Mouse (Mus musculus): Measurements from ENCODE around the gene Dynlt1a. TPM values are rescaled to one million over a fixed set of nuclear protein-coding genes. Genes with fewer than 3 reads are reported as not detected.
"Not testable (repeated sequence)": the region's sequence is repeated elsewhere in the genome, so short reads cannot be mapped to it uniquely, and the experiment has no call there.

Gene Dynlt1a
- 1 to 10 TPM in 2 of 4 experiments, under 1 TPM in 2; 0.65 to 1.3 (median 1.1) TPM for total RNA-seq (2022)

DNA sequence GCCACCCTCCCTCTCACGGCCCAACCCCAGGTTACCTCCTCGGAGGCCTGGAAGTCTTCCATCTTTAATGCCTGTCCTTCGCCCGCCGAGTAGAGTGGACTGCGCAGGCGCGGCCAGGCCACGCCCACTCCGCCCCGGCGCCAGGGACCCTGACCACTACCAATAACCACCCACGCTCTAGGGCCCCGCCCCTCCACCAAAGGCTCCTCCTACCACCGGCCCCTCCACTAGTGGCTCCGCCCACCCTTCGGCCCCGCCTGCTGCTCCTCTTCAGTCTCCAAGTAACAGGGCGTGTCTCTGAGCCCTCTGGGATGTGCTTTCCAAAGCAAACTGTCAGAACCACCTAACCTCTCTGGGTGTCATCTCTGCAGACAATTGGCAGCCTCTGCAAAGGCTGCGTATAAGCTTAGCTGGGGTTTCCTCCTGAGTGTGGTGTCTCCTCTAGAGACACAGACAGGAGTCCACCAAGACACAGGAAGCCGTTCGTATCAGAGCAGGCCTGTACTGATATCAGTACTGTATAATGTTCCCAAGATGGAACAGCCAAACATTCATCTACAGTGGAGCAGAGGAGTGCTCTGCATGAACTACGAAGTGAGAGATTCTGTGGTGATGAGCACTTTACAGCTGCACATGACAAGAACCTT lies at the start of gene Dynlt1a:
TSS of gene Dynlt1a (minus strand) at position 162 of the 647 bp plus-strand sequence.
- DNase-seq (ENCODE audit: low spot score), result peak; percentile 93

- DNase-seq (ENCODE audit: low spot score), result not testable (repeated sequence)
These were observed 38.0 kb upstream of the Dynlt1a start for GRCm38 (mm10) chr17:6355256-6355655.

- not testable (repeated sequence) for DNase-seq (ENCODE audit: low spot score)
These were observed 25.4 kb upstream of the Dynlt1a start for GRCm38 (mm10) chr17:6342606-6343294.

- DNase-seq (ENCODE audit: low spot score), result not testable (repeated sequence)
These were observed 11.7 kb upstream of the Dynlt1a start for GRCm38 (mm10) chr17:6328997-6329396.

GRCm38 (mm10) chr17:6327554-6327953 lies 10.3 kb upstream of the Dynlt1a start:
- not testable (repeated sequence) for DNase-seq (ENCODE audit: low spot score)

DNA sequence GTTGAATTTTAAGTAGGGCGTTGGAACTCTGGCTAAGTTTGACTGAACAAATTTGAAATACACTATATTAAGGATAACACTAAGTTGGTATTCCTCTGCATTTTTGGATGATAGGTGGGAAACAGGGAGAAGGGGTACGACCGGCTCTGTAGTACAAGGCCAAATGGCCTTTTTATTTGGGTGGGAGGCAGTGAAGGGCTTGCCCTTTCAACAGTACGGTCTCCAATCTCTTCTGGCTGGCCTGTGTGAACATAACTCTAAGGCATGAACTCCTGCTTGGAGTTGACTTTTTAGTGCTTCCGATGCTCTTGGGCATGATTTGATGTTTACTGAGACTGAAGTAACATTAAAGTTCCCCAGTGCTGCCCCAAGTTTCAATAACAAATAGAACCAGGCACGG lies 8.2 kb upstream of the Dynlt1a start:
- DNase-seq (ENCODE audit: low spot score), result not testable (repeated sequence)

GRCm38 (mm10) chr17:6325021-6325420 lies 7.7 kb upstream of the Dynlt1a start:
- not testable (repeated sequence) for DNase-seq (ENCODE audit: low spot score)

DNA sequence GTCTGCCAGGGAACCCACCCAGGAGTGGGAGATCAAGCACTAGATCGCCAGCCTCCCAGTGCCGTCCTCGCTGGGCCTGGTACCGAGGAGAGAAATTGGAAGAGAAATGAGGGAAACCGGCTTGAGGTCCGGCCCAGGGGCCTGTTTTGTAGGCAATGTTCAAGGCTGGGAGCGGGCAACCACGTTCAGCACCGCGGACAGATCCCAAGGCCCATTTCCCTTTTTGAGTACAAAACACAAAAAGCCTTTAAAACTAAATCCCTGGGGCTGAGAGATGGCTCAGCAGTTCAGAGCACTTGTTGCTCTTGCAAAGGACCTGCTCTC lies 4.4 kb upstream of the Dynlt1a start:
- DNase-seq (ENCODE audit: low spot score), result not testable (repeated sequence)

DNA sequence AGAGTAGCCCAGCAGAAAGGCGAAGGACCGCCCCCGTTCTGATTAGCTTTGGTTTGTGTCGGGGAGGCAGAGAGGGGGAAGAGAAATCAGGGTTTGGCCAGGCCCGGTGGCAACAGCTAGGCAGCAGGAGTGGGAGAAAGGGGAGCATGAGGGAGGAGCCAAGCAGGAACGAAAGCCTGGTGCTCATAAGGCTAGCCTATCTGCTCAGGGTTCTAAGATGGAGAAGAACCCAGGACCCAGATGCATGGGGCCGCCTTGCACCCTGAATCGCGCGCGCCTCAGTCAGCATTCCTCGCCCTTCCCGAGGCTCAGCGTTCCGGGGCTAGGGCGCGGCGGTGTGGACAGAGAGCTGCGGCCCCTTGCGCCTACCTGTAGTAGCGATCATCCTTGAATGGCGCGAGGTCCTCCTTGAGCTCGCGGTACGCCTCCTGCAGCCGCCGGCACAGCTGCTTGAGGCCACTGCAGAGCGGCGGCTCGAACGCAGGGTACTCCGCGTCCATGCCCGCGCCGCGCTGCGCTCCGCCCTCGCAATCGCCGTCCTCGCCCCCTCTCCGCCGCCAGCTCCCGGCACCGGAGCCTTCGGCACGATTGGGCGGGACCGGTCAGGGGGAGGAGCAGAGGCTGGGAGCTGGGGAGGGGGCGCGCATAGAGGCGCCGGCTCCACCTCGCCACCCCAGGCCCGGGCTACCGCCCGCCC lies 3.9 kb upstream of the Dynlt1a start:
- not testable (repeated sequence) for DNase-seq (ENCODE audit: low spot score)

DNA sequence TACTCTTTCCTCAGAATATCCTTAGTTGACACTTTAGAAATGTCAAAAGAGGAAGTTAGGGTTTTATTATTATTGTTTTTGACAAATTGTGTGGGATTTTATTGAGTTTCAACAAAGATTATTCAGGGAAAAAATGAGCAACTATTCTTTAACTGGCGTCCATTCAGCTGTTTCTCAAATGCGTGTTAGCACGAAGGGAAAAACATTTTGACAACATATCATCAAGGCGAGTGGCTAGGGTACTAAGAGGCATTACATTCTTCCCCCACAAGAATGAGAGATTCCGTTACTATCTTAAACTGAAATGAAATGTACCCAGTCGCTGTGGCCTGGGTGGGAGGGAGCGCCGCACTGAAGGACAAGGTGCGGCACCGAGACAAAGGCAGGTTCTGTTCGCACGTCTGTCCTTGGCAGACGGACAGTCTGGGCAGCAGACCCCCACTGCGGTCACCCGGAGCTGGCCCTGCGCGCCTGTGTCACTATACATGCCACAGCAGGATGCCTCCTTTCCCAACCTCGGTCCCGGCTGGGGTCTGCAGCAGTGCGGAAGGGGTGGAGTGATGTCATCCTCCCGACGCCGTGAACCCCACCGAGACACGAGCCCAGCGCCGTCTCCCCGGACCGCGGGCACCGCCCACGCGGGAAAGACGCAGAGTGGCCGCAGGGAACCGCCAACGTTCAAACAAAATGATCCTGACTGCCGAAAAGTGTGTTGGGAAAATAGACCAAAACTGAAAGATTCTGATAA lies 747 bp downstream of the Dynlt1a start:
- not testable (repeated sequence) for DNase-seq (ENCODE audit: low spot score)

GRCm38 (mm10) chr17:6315706-6316105 lies 1.6 kb downstream of the Dynlt1a start:
- DNase-seq (ENCODE audit: low spot score), result not testable (repeated sequence)

DNA sequence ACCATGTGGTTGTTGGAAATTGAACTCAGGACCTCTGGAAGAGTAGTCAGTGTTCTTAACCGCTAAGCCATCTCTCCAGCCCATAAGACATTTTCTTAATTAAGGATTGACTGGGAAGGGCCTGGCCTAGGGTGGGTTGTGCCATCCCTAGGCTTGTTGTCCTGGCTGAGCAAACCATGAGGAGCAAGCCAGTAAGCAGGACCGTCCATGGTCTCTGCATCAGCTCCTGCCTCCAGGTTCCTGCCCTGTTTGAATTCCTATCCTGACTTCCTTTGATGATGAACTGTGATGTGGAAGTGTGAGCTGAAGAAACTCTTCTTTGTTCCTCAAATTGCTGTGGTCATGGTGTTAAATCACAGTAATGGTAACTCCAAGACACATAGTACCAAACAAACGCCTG lies 2.8 kb downstream of the Dynlt1a start:
- not testable (repeated sequence) for DNase-seq (ENCODE audit: low spot score)

DNA sequence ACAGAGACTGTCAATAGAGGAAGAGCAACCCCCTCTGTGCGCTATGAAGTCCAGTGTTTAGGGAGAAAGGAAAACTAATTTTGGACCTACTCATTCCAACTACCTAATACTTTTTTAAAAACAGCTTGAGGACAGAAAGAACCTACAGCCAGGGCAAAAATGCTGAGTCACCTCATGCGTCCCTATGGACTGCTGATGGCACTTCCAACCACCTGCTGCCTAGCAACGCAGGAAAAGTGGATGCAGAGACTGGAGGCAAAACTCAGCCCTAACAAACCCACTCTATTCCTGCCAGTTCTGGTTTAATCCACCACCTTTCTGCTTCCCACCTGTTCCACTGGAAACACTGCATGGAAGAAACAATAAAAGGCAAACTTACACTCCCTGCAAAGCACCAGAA lies 4.5 kb downstream of the Dynlt1a start:
- not testable (repeated sequence) for DNase-seq (ENCODE audit: low spot score)

DNA sequence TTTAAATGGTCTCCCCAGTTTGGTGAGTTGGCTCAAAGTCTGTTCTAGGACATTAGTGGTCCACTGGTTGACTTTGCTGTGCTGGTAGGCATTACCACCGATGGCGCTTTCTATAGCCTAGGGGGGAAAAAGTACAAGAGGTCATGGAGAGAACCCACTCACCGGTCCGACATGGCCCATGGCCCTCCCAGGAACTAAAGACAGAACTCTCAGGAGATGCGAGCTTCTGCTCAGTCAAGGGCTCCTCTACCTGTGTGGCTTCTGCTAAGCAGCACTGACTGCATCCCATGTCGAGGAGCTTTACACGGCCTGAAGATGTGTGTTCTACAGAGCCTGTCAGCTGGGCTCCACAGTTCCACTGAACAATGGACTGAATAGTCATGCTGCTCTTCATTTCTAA lies 5.6 kb downstream of the Dynlt1a start:
- DNase-seq (ENCODE audit: low spot score), result not testable (repeated sequence)

GRCm38 (mm10) chr17:6306503-6306902 lies 10.8 kb downstream of the Dynlt1a start:
- not testable (repeated sequence) for DNase-seq (ENCODE audit: low spot score)

GRCm38 (mm10) chr17:6305656-6306270 lies 11.5 kb downstream of the Dynlt1a start:
- DNase-seq (ENCODE audit: low spot score), result not testable (repeated sequence)

GRCm38 (mm10) chr17:6304891-6305290 lies 12.4 kb downstream of the Dynlt1a start:
- DNase-seq (ENCODE audit: low spot score), result not testable (repeated sequence)

GRCm38 (mm10) chr17:6300190-6300863 lies 17.0 kb downstream of the Dynlt1a start:
- DNase-seq (ENCODE audit: low spot score), result not testable (repeated sequence)

DNA sequence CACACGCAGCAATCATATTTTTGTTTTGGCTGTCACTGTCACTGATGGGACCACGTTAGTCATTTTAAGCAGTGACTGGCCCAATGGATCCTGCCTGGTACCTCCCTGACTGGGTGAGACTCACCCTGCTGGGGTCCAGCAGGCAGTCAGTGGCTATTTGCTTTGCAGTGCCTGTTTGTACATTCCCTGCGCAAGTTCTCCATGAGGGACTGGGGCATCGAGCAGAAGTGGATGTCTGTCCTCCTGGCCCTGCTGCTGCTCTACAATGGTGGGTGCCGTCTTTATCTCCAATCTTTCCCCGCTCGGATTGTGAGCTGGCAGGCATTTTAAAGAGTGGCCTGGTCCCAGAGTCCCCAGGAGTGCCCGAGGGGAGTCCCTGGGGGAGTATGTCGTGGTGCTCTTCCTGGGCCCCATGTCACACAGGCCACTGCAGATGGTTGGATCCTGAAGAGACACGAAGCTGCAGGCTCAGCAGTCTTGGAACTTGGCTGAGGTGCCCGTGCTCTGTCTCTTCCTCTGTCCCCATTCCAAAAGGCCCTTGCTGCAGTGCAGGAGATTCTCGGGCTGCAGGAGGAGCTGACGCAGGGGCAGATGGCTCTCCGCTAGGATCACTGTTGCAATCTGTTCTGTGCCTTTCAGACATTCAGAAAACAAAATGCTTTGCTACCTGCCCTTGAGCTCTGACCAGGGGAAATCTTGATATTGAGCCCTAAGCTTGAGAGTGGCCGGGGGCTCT lies 20.1 kb downstream of the Dynlt1a start:
- not testable (repeated sequence) for DNase-seq (ENCODE audit: low spot score)

DNA sequence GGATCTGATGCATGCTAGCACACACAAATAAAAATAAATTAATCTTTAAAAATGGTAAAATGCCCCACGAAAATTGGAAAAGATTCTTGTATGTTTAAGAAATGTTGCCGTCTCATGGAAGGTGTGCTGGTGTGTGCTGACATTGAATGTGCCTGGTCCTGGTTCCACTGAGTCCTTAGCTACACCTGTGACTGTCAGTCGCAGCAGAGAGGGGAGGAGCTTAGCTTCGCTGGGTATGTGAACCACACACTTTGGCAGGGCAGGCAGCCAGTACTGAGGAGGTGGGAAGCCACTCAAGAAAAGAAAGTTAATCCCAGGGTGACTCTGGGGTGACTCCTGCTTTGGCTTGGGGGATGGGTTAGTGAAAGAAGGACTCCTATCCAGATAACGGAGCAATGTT lies 23.4 kb downstream of the Dynlt1a start:
- DNase-seq (ENCODE audit: low spot score), result not testable (repeated sequence)

Measured in heart, adult 8-10 months (tissue).